Mouse (Mus musculus) liver, postnatal 0 days (tissue): ENCODE results near the gene Anxa10. TPM values are rescaled to one million over a fixed set of nuclear protein-coding genes. Genes with fewer than 3 reads are reported as not detected.

Experiments used
- ATAC-seq: fragments of 200-750 bp; cut with Nextera tagmentation; 2 replicates; pipeline ENCODE4 v1.8.0; 2017; ENCODE audit warnings: mild to moderate bottlenecking, moderate library complexity
- DNase-seq: peaks from one replicate; pipeline ENCODE4 v3.0.0-alpha.2; 2016
- H3K27ac ChIP-seq: fragments of 300-500 bp; sonication (generic); 2 replicates; pipeline ENCODE4 v1.5.1; 2014; ENCODE audit warnings: antibody characterized with exemption, moderate library complexity, mild to moderate bottlenecking, low read depth
- H3K27me3 ChIP-seq: fragments of 300-500 bp; sonication (generic); 2 replicates; pipeline ENCODE4 v1.6.1; 2014; ENCODE audit warnings: low read length, control low read depth, mixed read lengths; ENCODE audit not compliant: insufficient read depth
- H3K36me3 ChIP-seq: fragments of 300-500 bp; sonication (generic); replicated peaks from 2 replicates; pipeline ENCODE4 v1.6.1; 2014; ENCODE audit warnings: mild to moderate bottlenecking, control low read depth, low read length, moderate library complexity, mixed read lengths; ENCODE audit not compliant: insufficient read depth
- H3K4me1 ChIP-seq: fragments of 300-500 bp; sonication (generic); 2 replicates; pipeline ENCODE4 v1.6.1; 2014; ENCODE audit warnings: antibody characterized with exemption, mild to moderate bottlenecking, control low read depth; ENCODE audit not compliant: insufficient read depth
- H3K4me2 ChIP-seq: fragments of 300-500 bp; sonication (generic); 2 replicates; pipeline ENCODE4 v1.6.1; 2014; ENCODE audit warnings: low read depth, mild to moderate bottlenecking, low read length, moderate library complexity, mixed read lengths
- H3K4me3 ChIP-seq: fragments of 300-500 bp; sonication (generic); 2 replicates; pipeline ENCODE4 v1.5.1; 2014; ENCODE audit warnings: low read depth, low read length
- H3K9ac ChIP-seq: fragments of 300-500 bp; sonication (generic); replicated peaks from 2 replicates; pipeline ENCODE4 v1.6.1; 2014; ENCODE audit warnings: mild to moderate bottlenecking, moderate library complexity
- H3K9me3 ChIP-seq: fragments of 300-500 bp; sonication (generic); 2 replicates; pipeline ENCODE4 v1.6.1; 2016; ENCODE audit warnings: mild to moderate bottlenecking, control low read depth, low read length, mixed read lengths
- CTCF ChIP-seq: sonication (generic); IDR thresholded peaks from 2 replicates; pipeline ENCODE4 v1.5.1; 2016; ENCODE audit warnings: antibody characterized with exemption, low read depth
- EP300 ChIP-seq: IDR thresholded peaks from 2 replicates; pipeline ENCODE4 v1.6.1; 2016; ENCODE audit warnings: antibody characterized with exemption, low read depth, mild to moderate bottlenecking
- WGBS: fragments of 180-500 bp; shearing (Covaris S2); extraction: QIAGEN DNeasy Blood & Tissue Kit; methylation state at CpG from one replicate; pipeline ENCODE4 v1.1.7; 2014; ENCODE audit not compliant: insufficient replicate concordance; 5-methylcytosine and 5-hydroxymethylcytosine counted together
- polyA plus RNA-seq: library from polyadenylated mRNA; unstranded; fragments of >200 nt; fragmentation: Nextera tagmentation; extraction: Ambion mirVana; gene quantifications from 2 replicates; pipeline ENCODE4 v1.2.1, GENCODE M21; 2015

Gene Anxa10
- polyA plus RNA-seq, 1 experiment from 2014 or later = not detected

- H3K27me3 ChIP-seq = no peaks in the 10 kb centered on the region
- no peak overlapping the region for H3K27ac ChIP-seq
- H3K9me3 ChIP-seq = no peaks in the 10 kb centered on the region
- H3K36me3 ChIP-seq = no peaks in the 10 kb centered on the region
- DNase-seq = no peak
- no peak overlapping the region for H3K9ac ChIP-seq
- ATAC-seq = no peak
- no peak overlapping the region for H3K4me2 ChIP-seq
- H3K4me3 ChIP-seq = no peak overlapping the region
- TF ChIP-seq EP300 (no peak), CTCF (peak; percentile 25)
- no peaks in the 10 kb centered on the region for H3K4me1 ChIP-seq
Measured at GRCm38 (mm10) chr8:62060357-62060756, 62.6 kb downstream of the Anxa10 start.

- DNase-seq (no peak), ATAC-seq (no peak)
- H3K9ac ChIP-seq = no peak overlapping the region
- no peaks in the 10 kb centered on the region for H3K9me3 ChIP-seq
- TF ChIP-seq EP300 = no peak
- peak; percentile 25 for TF ChIP-seq CTCF
- no peak overlapping the region for H3K27ac ChIP-seq
- H3K4me3 ChIP-seq = no peak overlapping the region
- WGBS = 34% methylated on average over 2 of the region's 2 CpGs
- no peak overlapping the region for H3K4me2 ChIP-seq
- no peaks in the 10 kb centered on the region for H3K36me3 ChIP-seq
- H3K4me1 ChIP-seq = no peaks in the 10 kb centered on the region
- no peaks in the 10 kb centered on the region for H3K27me3 ChIP-seq
Measured at GRCm38 (mm10) chr8:62046809-62047208, 76.1 kb downstream of the Anxa10 start.

- TF ChIP-seq EP300 = no peak
- TF ChIP-seq CTCF = 0 out of 2 replicates have a peak, but pooled peaks have one; percentile 18
- ATAC-seq = no peak
- Histone ChIP-seq H3K36me3 (no peaks in the 10 kb centered on the region), H3K9me3 (no peaks in the 10 kb centered on the region), H3K4me1 (no peaks in the 10 kb centered on the region), H3K27ac (no peak overlapping the region), H3K27me3 (no peaks in the 10 kb centered on the region), H3K4me2 (no peak overlapping the region), H3K4me3 (no peak overlapping the region), H3K9ac (no peak overlapping the region)
- no peak for DNase-seq
- WGBS = 59% methylated on average over 3 of the region's 3 CpGs
Measured at GRCm38 (mm10) chr8:62034351-62034750, 88.6 kb downstream of the Anxa10 start.

GRCm38 (mm10) chr8:62014582-62014981 is 108.4 kb downstream of the Anxa10 start:
- H3K4me1 ChIP-seq = no peaks in the 10 kb centered on the region
- no peak overlapping the region for H3K4me3 ChIP-seq
- H3K9ac ChIP-seq = no peak overlapping the region
- H3K36me3 ChIP-seq = no peaks in the 10 kb centered on the region
- ATAC-seq (peak; percentile 67), DNase-seq (no peak)
- WGBS = 62% methylated on average over 4 of the region's 4 CpGs
- 0 out of 2 replicates have a peak overlapping the region, but pooled peaks have one; percentile 29 for H3K27ac ChIP-seq
- no peak for TF ChIP-seq EP300
- no peak for TF ChIP-seq CTCF
- H3K9me3 ChIP-seq = no peaks in the 10 kb centered on the region
- H3K27me3 ChIP-seq = no peaks in the 10 kb centered on the region
- H3K4me2 ChIP-seq = peak overlapping the region; percentile 29; the same call in 1 of the 2 replicates

GRCm38 (mm10) chr8:62014166-62014565 is 108.8 kb downstream of the Anxa10 start:
- Histone ChIP-seq H3K4me3 (no peak overlapping the region), H3K4me2 (peak overlapping the region; percentile 29; the same call in 1 of the 2 replicates), H3K9ac (no peak overlapping the region), H3K9me3 (no peaks in the 10 kb centered on the region), H3K36me3 (no peaks in the 10 kb centered on the region), H3K27ac (peak overlapping the region; percentile 29; the same call in 1 of the 2 replicates), H3K4me1 (no peaks in the 10 kb centered on the region), H3K27me3 (no peaks in the 10 kb centered on the region)
- TF ChIP-seq CTCF = no peak
- WGBS = 74% methylated on average over 4 of the region's 4 CpGs
- peak; percentile 72 for ATAC-seq
- no peak for DNase-seq

Other genes with a start within 250 kb of the Anxa10 start
- 10.2 and 11.7 TPM in 2 replicates for gene Palld, start 220.5 kb downstream of the Anxa10 start, polyA plus RNA-seq
- gene Ddx60, start 195.1 kb downstream of the Anxa10 start, polyA plus RNA-seq = 2.7 TPM in 2 replicates